Mouse (Mus musculus) heart, embryonic 14.5 days (tissue): ENCODE data around the gene Srr. TPM values are rescaled to one million over a fixed set of nuclear protein-coding genes. Genes with fewer than 3 reads are reported as not detected.

Source experiments
- ATAC-seq: fragments of 200-750 bp; cut with Nextera tagmentation; 2 replicates; pipeline ENCODE4 v1.8.0; 2017; ENCODE audit warnings: low read depth, moderate TSS enrichment; ENCODE audit not compliant: insufficient number of reproducible peaks, insufficient read depth, low FRiP score
- H3K27ac ChIP-seq, 2 experiments: fragments of 200-500 bp in 1 of 2; fragments of 300-500 bp in 1 of 2; sonication (generic) in 1 of 2; replicated peaks in 1 of 2; 2 replicates each; pipeline ENCODE4 v1.5.1; 2012 to 2014; ENCODE audit warnings: low read depth in 2 of 2, low read length in 2 of 2, control low read depth in 1 of 2, mild to moderate bottlenecking in 1 of 2, mixed read lengths in 1 of 2; ENCODE audit not compliant: control insufficient read depth in 1 of 2, insufficient read depth in 1 of 2
- H3K27me3 ChIP-seq: fragments of 300-500 bp; sonication (generic); 2 replicates; pipeline ENCODE4 v1.6.1; 2014; ENCODE audit warnings: mild to moderate bottlenecking, low read length, control low read depth; ENCODE audit not compliant: control insufficient read depth, insufficient read depth
- H3K36me3 ChIP-seq: fragments of 300-500 bp; sonication (generic); 2 replicates; pipeline ENCODE4 v1.6.1; 2014; ENCODE audit warnings: mild to moderate bottlenecking, control low read depth, low read length, mixed read lengths; ENCODE audit not compliant: control insufficient read depth, insufficient read depth
- H3K4me1 ChIP-seq, 2 experiments: fragments of 200-500 bp in 1 of 2; fragments of 300-500 bp in 1 of 2; sonication (generic) in 1 of 2; 2 replicates each; pipeline ENCODE4 v1.6.1; 2012 to 2014; ENCODE audit warnings: low read length in 2 of 2, control low read depth in 1 of 2, mixed read lengths in 1 of 2; ENCODE audit not compliant: control insufficient read depth in 2 of 2, insufficient read depth in 2 of 2
- H3K4me2 ChIP-seq: fragments of 300-500 bp; sonication (generic); 2 replicates; pipeline ENCODE4 v1.6.1; 2014; ENCODE audit warnings: mild to moderate bottlenecking, low read length
- H3K4me3 ChIP-seq, 2 experiments: fragments of 200-500 bp in 1 of 2; fragments of 300-500 bp in 1 of 2; sonication (generic) in 1 of 2; 2 replicates each; pipeline ENCODE4 v1.5.1; 2012 to 2014; ENCODE audit warnings: low read length in 2 of 2, mild to moderate bottlenecking in 2 of 2, control low read depth in 1 of 2, low read depth in 1 of 2, moderate library complexity in 1 of 2; ENCODE audit not compliant: control insufficient read depth in 1 of 2, insufficient read depth in 1 of 2
- H3K9ac ChIP-seq: fragments of 300-500 bp; sonication (generic); 2 replicates; pipeline ENCODE4 v1.6.1; 2014; ENCODE audit warnings: mild to moderate bottlenecking, low read length
- H3K9me3 ChIP-seq: fragments of 300-500 bp; sonication (generic); 2 replicates; pipeline ENCODE4 v1.6.1; 2016; ENCODE audit warnings: low read length, control low read depth; ENCODE audit not compliant: control insufficient read depth
- WGBS: fragments of 180-500 bp; shearing (Covaris S2); extraction: QIAGEN DNeasy Blood & Tissue Kit; methylation state at CpG from one replicate; pipeline ENCODE4 v1.1.7; 2014; 5-methylcytosine and 5-hydroxymethylcytosine counted together
- microRNA-seq: library from miRNA; unstranded; fragments of <30 nt; microRNA quantifications from one replicate; pipeline ENCODE4, GENCODE M21; 2016
- polyA plus RNA-seq: library from polyadenylated mRNA; unstranded; fragments of >200 nt; fragmentation: Nextera tagmentation; extraction: Ambion mirVana; gene quantifications from 2 replicates; pipeline ENCODE4 v1.2.1, GENCODE M21; 2014

Gene Srr
- polyA plus RNA-seq, 1 experiment from 2014 or later, result 19.1 TPM

GRCm38 (mm10) chr11:74863471-74863870 lies 62.3 kb downstream of the Srr start:
- H3K36me3 ChIP-seq, result peaks cover 18% of the 10 kb centered on the region
- no peaks in the 10 kb centered on the region for H3K9me3 ChIP-seq
- peak overlapping the region in 1 of 2 experiments; percentile 30; a peak in 1 of 4 replicates for H3K27ac ChIP-seq
- H3K4me1 ChIP-seq, result peaks cover 12 to 24% of the 10 kb centered on the region in 2 experiments
- WGBS, result 15% methylated on average over 11 of the region's 11 CpGs
- peak overlapping the region; percentile 23; the same call in 1 of the 2 replicates for H3K4me2 ChIP-seq
- H3K9ac ChIP-seq, result no peak overlapping the region; the same call in 1 of the 2 replicates
- H3K4me3 ChIP-seq, result no peak overlapping the region
- no peak for ATAC-seq
- H3K27me3 ChIP-seq, result no peaks in the 10 kb centered on the region

GRCm38 (mm10) chr11:74862129-74862528 lies 63.6 kb downstream of the Srr start:
- H3K36me3 ChIP-seq, result peaks cover 9% of the 10 kb centered on the region; the same call in 1 of the 2 replicates
- no peak overlapping the region for H3K9ac ChIP-seq
- WGBS, result 60% methylated on average over 5 of the region's 5 CpGs
- no peaks in the 10 kb centered on the region for H3K9me3 ChIP-seq
- ATAC-seq, result no peak
- no peak overlapping the region for H3K4me2 ChIP-seq
- H3K27me3 ChIP-seq, result no peaks in the 10 kb centered on the region
- H3K4me1 ChIP-seq, result peaks cover 16 to 27% of the 10 kb centered on the region in 2 experiments
- no peak overlapping the region for H3K27ac ChIP-seq
- no peak overlapping the region for H3K4me3 ChIP-seq

GRCm38 (mm10) chr11:74857756-74858155 lies 68.0 kb downstream of the Srr start:
- peaks cover 6 to 9% of the 10 kb centered on the region in 2 experiments; a peak in 3 of 4 replicates for H3K4me1 ChIP-seq
- no peaks in the 10 kb centered on the region for H3K27me3 ChIP-seq
- ATAC-seq, result no peak
- H3K27ac ChIP-seq, result no peak overlapping the region
- no peak overlapping the region for H3K9ac ChIP-seq
- H3K4me3 ChIP-seq, result no peak overlapping the region
- no peaks in the 10 kb centered on the region for H3K9me3 ChIP-seq
- no peak overlapping the region for H3K4me2 ChIP-seq
- peaks cover 13% of the 10 kb centered on the region; the same call in 1 of the 2 replicates for H3K36me3 ChIP-seq
- WGBS, result 74% methylated on average over 9 of the region's 9 CpGs

Small RNA genes lying within 50 kb of the gene (microRNA-seq; reads per million reads assigned to microRNA genes)
- not detected for gene Mir6926

Other genes starting within 250 kb of the Srr start
- gene Pafah1b1, start 201.3 kb downstream of the Srr start, polyA plus RNA-seq, result 66.6 and 71.4 TPM in 2 replicates
- 20.3 and 21.4 TPM in 2 replicates for gene Mettl16, start 155.1 kb downstream of the Srr start, polyA plus RNA-seq
- gene Mnt, start 95.0 kb downstream of the Srr start, polyA plus RNA-seq, result 3.5 and 3.7 TPM in 2 replicates
- 4.9 and 5.3 TPM in 2 replicates for gene Sgsm2, start 28.9 kb downstream of the Srr start, polyA plus RNA-seq
- 24.7 and 26.1 TPM in 2 replicates for gene Tsr1, start 27.9 kb downstream of the Srr start, polyA plus RNA-seq
- 10.6 and 11.5 TPM in 2 replicates for gene Smg6, start 125 bp downstream of the Srr start, polyA plus RNA-seq
- 6.4 and 6.8 TPM in 2 replicates for gene Hic1, start 243.6 kb upstream of the Srr start, polyA plus RNA-seq